Mouse (Mus musculus): ENCODE results near the gene Olfr308. TPM values are rescaled to one million over a fixed set of nuclear protein-coding genes. Genes with fewer than 3 reads are reported as not detected.
"Not testable (repeated sequence)": the region's sequence is repeated elsewhere in the genome, so short reads cannot be mapped to it uniquely, and the experiment has no call there.

The Olfr308 gene
- not detected in 2 replicates for polyA plus RNA-seq (2014; fragmentation: Nextera tagmentation; extraction: Ambion mirVana)

DNA sequence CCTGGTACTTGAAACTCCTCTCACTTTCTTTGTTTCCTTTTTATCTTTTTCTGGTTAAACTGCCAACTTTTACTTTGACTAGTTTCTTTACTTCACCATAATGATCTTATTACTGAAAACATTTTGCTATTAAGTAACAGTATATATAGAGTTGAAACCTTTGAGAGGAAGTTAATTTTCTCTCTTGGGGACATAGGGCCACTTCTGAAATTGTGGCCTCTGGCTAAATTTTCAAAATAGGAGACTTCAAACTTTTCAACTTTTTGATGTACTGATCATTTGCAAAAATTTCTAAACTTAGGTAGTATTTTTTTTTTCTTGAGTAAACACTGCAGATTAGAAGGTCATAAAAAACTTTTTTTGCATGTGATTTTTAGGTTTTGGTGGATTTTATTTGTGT is at the start of gene Olfr308:
Gene Olfr308, minus strand, starts transcription at position 101 of the 400 bp plus-strand sequence.
- Histone ChIP-seq H3K4me1 (ENCODE audit: control insufficient read depth, insufficient read depth, low read length) (no peaks in the 10 kb centered on the region), H3K9ac (replicated peaks; ENCODE audit: low read depth, low read length) (no peak within 1 kb of the TSS), H3K9me3 (ENCODE audit: control insufficient read depth, low read length) (no peaks in the 10 kb centered on the region), H3K4me2 (ENCODE audit: low read depth, low read length) (no peak within 1 kb of the TSS), H3K27ac (ENCODE audit: low read depth, low read length) (no peak within 1 kb of the TSS), H3K27me3 (ENCODE audit: control insufficient read depth, insufficient read depth, low read length) (no peaks in the 10 kb centered on the region), H3K36me3 (ENCODE audit: control insufficient read depth, insufficient read depth, low read length) (no peaks in the 10 kb centered on the region), H3K4me3 (ENCODE audit: low read depth, low read length) (no peak within 1 kb of the TSS)
- ATAC-seq (ENCODE audit: low read depth), result no peak

DNA sequence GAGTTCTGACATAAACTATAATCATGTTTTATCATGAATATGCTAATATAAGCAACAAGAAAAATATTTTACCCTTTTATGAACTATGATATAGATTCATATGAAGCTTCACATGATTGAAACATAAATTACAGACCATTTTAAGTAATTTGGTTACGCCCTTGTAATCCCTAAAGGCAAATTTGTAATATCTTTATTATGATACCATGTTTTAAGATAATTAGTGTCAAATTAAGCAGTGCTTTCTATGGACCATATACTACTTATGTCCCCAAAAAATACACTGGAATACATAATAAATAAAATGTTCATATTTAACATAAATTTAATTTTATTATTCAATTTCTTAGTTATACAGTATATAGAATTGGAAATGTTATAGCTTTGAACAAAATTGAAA is 41.4 kb upstream of the Olfr308 start, which contains the start of gene Olfr305:
Gene Olfr305, minus strand, starts transcription at position 101 of the 400 bp plus-strand sequence.
- no peak within 1 kb of the TSS for H3K27ac ChIP-seq (ENCODE audit: low read depth, low read length)
- H3K4me1 ChIP-seq (ENCODE audit: control insufficient read depth, insufficient read depth, low read length), result no peaks in the 10 kb centered on the region
- no peaks in the 10 kb centered on the region for H3K9me3 ChIP-seq (ENCODE audit: control insufficient read depth, low read length)
- no peak within 1 kb of the TSS for H3K4me2 ChIP-seq (ENCODE audit: low read depth, low read length)
- 79% methylated on average over 1 of the region's 1 CpGs for WGBS
- no peak within 1 kb of the TSS for H3K9ac ChIP-seq (replicated peaks; ENCODE audit: low read depth, low read length)
- H3K4me3 ChIP-seq (ENCODE audit: low read depth, low read length), result no peak within 1 kb of the TSS
- H3K36me3 ChIP-seq (ENCODE audit: control insufficient read depth, insufficient read depth, low read length), result no peaks in the 10 kb centered on the region
- no peak for ATAC-seq (ENCODE audit: low read depth)
- no peaks in the 10 kb centered on the region for H3K27me3 ChIP-seq (ENCODE audit: control insufficient read depth, insufficient read depth, low read length)

DNA sequence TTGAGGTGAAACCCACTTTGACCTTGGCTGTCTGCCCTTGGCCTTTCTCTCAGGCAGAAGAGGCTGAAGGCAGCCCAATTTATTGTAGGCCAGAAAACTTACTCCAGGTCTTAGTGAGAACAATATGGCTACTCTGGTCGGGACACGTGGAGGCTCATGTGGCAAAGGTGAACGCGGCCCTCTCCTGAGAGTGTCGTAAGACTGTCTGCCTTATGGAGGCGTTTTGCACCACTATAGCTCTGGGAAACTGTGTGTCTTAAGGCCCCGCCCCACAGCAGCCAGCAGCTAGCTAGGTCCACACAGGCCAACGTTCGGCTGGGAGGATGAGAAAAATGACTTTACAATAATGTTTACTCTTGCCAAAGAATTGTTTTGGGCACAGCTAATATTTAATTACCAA is 20.9 kb upstream of the Olfr308 start:
- H3K27ac ChIP-seq (ENCODE audit: low read depth, low read length); H3K4me3 ChIP-seq (ENCODE audit: low read depth, low read length); H3K4me2 ChIP-seq (ENCODE audit: low read depth, low read length); H3K36me3 ChIP-seq (ENCODE audit: control insufficient read depth, insufficient read depth, low read length); ATAC-seq (ENCODE audit: low read depth); H3K9me3 ChIP-seq (ENCODE audit: control insufficient read depth, low read length); H3K4me1 ChIP-seq (ENCODE audit: control insufficient read depth, insufficient read depth, low read length); H3K9ac ChIP-seq (replicated peaks; ENCODE audit: low read depth, low read length); H3K27me3 ChIP-seq (ENCODE audit: control insufficient read depth, insufficient read depth, low read length): not testable (repeated sequence)
- WGBS, result 90% methylated on average over 9 of the region's 9 CpGs

DNA sequence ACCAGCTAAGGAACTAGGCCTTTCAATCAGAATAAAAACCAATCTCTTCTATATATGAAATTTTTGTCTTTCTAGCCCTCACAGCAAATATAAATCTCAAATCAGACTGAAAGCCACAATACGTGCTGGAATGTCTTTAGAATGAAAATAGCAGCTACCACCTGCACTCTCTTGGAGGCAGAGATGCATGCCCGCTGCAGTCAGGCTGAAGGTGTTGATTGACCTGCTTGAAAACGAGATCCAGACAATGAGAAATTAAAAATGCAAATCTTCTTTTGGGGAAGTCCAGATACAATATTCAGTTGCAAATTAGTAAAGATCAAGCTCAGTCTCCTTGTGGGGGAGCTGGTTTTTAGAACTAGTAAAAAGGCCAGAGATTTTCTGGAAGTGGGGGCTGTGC is 18.8 kb upstream of the Olfr308 start:
- ATAC-seq (ENCODE audit: low read depth), result no peak
- Histone ChIP-seq H3K9ac (replicated peaks; ENCODE audit: low read depth, low read length) (no peak overlapping the region), H3K4me3 (ENCODE audit: low read depth, low read length) (no peak overlapping the region), H3K36me3 (ENCODE audit: control insufficient read depth, insufficient read depth, low read length) (no peaks in the 10 kb centered on the region), H3K9me3 (ENCODE audit: control insufficient read depth, low read length) (no peaks in the 10 kb centered on the region), H3K27me3 (ENCODE audit: control insufficient read depth, insufficient read depth, low read length) (no peaks in the 10 kb centered on the region), H3K4me1 (ENCODE audit: control insufficient read depth, insufficient read depth, low read length) (no peaks in the 10 kb centered on the region), H3K4me2 (ENCODE audit: low read depth, low read length) (no peak overlapping the region), H3K27ac (ENCODE audit: low read depth, low read length) (no peak overlapping the region)
- 79% methylated on average over 3 of the region's 3 CpGs for WGBS

DNA sequence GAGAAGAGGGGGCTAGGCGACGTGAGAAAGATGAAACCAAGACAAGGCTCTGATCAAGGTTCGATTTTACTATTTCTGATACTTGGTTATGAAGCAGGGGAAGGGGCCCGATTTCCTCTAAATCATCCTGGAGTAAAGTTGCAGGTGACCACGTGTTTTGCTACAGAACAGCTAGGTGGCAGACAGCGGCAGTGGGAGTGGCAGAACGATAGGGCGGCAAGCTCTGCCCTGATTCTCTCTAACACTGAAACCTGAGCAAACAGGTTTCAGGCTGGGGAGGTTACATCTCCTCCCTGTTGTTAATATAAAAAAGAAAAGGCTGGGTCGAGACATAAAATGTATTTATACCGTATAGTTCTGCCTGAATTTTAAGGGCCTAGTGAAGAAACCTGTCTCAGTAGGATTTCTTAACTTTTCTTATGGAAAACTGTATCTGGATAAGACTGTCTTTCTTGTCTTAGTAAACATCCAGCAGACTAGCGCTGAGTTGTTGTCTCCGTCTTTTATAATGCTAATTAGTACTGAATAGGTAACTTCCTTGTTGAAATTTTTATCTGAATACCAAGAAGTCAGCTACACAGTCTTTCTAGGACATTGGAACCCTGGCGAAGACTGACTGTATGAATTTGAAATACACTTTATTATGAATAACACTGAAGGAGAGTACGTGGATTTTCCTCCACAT is 17.6 kb upstream of the Olfr308 start:
- ATAC-seq (ENCODE audit: low read depth), result no peak
- Histone ChIP-seq H3K4me2 (ENCODE audit: low read depth, low read length) (no peak overlapping the region), H3K9ac (replicated peaks; ENCODE audit: low read depth, low read length) (no peak overlapping the region), H3K27me3 (ENCODE audit: control insufficient read depth, insufficient read depth, low read length) (no peaks in the 10 kb centered on the region), H3K4me1 (ENCODE audit: control insufficient read depth, insufficient read depth, low read length) (no peaks in the 10 kb centered on the region), H3K36me3 (ENCODE audit: control insufficient read depth, insufficient read depth, low read length) (no peaks in the 10 kb centered on the region), H3K9me3 (ENCODE audit: control insufficient read depth, low read length) (no peaks in the 10 kb centered on the region), H3K27ac (ENCODE audit: low read depth, low read length) (no peak overlapping the region), H3K4me3 (ENCODE audit: low read depth, low read length) (no peak overlapping the region)
- WGBS, result 79% methylated on average over 14 of the region's 14 CpGs

DNA sequence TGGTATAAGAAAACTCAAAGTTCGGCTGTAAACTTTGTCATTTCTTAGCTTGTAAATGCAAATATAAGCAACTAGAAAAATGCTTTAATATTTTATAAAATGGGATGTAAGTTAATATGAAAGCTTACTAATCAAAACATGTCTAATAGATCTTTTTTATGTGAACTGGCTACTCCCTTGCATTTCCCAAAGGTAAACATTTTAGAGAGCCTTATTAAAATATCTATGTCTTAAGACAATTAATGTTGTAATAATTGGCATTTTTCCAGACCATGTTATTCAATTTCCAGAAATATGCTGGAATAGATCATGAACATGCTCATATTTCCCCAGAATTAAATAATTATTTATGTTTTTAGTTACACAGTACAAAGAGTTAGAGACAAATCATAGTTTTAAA is 12.1 kb upstream of the Olfr308 start, which contains the start of gene Olfr307:
Gene Olfr307, minus strand, starts transcription at position 101 of the 400 bp plus-strand sequence.
- WGBS, result 80% methylated on average over 1 of the region's 1 CpGs
- no peak within 1 kb of the TSS for H3K4me3 ChIP-seq (ENCODE audit: low read depth, low read length)
- H3K9me3 ChIP-seq (ENCODE audit: control insufficient read depth, low read length), result no peaks in the 10 kb centered on the region

DNA sequence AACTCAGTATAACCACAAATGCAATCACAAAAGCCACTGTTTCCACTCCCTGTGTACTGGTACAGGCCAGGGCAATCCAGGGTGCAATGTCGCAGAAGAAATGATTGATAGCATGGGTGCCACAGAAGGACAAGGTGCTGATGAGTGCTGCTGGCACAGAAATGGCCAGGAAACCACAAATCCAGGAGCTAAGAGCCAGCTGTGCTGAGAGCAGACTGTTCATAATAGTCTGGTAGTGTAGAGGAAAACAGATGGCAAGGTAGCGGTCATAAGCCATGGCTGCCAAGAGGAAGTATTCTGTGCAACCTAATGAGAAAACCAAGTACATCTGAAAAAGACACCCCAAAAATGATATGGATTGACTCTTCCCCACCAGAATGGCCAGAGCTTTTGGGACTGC is 4.1 kb downstream of the Olfr308 start:
- H3K36me3 ChIP-seq (ENCODE audit: control insufficient read depth, insufficient read depth, low read length), result no peaks in the 10 kb centered on the region
- no peak for ATAC-seq (ENCODE audit: low read depth)
- WGBS, result 86% methylated on average over 2 of the region's 2 CpGs
- H3K4me1 ChIP-seq (ENCODE audit: control insufficient read depth, insufficient read depth, low read length), result no peaks in the 10 kb centered on the region
- no peaks in the 10 kb centered on the region for H3K9me3 ChIP-seq (ENCODE audit: control insufficient read depth, low read length)
- H3K27me3 ChIP-seq (ENCODE audit: control insufficient read depth, insufficient read depth, low read length), result no peaks in the 10 kb centered on the region
- no peak overlapping the region for H3K9ac ChIP-seq (replicated peaks; ENCODE audit: low read depth, low read length)
- no peak overlapping the region for H3K4me2 ChIP-seq (ENCODE audit: low read depth, low read length)
- no peak overlapping the region for H3K4me3 ChIP-seq (ENCODE audit: low read depth, low read length)
- no peak overlapping the region for H3K27ac ChIP-seq (ENCODE audit: low read depth, low read length)

More for the DNA sequence above, 12.1 kb upstream of the Olfr308 start, which contains the start of gene Olfr307:
- H3K9ac ChIP-seq (replicated peaks; ENCODE audit: low read depth, low read length), result no peak within 1 kb of the TSS
- no peaks in the 10 kb centered on the region for H3K36me3 ChIP-seq (ENCODE audit: control insufficient read depth, insufficient read depth, low read length)
- H3K27me3 ChIP-seq (ENCODE audit: control insufficient read depth, insufficient read depth, low read length), result no peaks in the 10 kb centered on the region
- no peak within 1 kb of the TSS for H3K4me2 ChIP-seq (ENCODE audit: low read depth, low read length)
- no peaks in the 10 kb centered on the region for H3K4me1 ChIP-seq (ENCODE audit: control insufficient read depth, insufficient read depth, low read length)
- no peak for ATAC-seq (ENCODE audit: low read depth)
- no peak within 1 kb of the TSS for H3K27ac ChIP-seq (ENCODE audit: low read depth, low read length)

DNA sequence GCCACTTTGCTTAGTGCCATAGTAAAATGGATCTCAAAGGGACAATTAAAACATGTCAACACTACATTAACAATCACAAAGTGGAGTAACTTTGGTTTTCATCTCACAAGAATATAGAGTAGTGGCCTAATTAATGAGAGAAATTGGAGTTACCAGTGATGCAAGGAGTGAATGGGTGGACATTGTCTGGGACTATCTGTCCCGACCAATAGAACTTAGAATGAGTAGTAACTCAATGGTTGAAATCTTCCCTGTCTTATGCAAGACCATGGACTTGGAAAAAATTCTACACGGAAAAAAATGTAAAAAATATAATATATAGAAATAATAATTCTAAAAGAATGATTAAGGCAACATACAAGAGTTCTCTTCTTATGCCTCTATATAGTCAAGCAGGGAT is 11.8 kb downstream of the Olfr308 start, which contains the start of gene Olfr309:
Gene Olfr309, minus strand, starts transcription at position 101 of the 400 bp plus-strand sequence.
- H3K4me1 ChIP-seq (ENCODE audit: control insufficient read depth, insufficient read depth, low read length), result no peaks in the 10 kb centered on the region
- no peak for ATAC-seq (ENCODE audit: low read depth)
- no peaks in the 10 kb centered on the region for H3K9me3 ChIP-seq (ENCODE audit: control insufficient read depth, low read length)
- no peak within 1 kb of the TSS for H3K4me2 ChIP-seq (ENCODE audit: low read depth, low read length)
- H3K4me3 ChIP-seq (ENCODE audit: low read depth, low read length), result no peak within 1 kb of the TSS
- no peak within 1 kb of the TSS for H3K9ac ChIP-seq (replicated peaks; ENCODE audit: low read depth, low read length)
- no peaks in the 10 kb centered on the region for H3K36me3 ChIP-seq (ENCODE audit: control insufficient read depth, insufficient read depth, low read length)
- H3K27me3 ChIP-seq (ENCODE audit: control insufficient read depth, insufficient read depth, low read length), result no peaks in the 10 kb centered on the region
- H3K27ac ChIP-seq (ENCODE audit: low read depth, low read length), result no peak within 1 kb of the TSS
- WGBS, result 70% methylated on average over 2 of the region's 2 CpGs

DNA sequence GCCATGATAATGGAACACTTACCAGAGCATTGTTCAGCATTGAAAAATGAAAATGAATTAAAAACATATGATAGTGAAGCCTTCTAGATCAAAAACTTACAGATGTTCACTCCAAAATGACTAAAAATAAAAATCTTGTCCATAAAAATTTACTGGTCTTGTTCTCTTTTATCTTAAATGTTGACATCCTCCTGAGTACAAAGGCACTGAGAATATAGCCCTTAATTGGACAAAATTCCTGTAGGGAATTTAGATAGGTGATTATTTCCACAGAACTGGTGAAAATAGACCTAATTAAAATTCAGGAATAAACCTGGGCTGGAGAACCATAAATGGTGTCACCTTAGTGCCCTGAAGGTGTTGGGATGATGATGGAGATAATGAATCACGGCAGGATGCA is 48.4 kb downstream of the Olfr308 start, which contains the start of gene Olfr310:
Gene Olfr310, minus strand, starts transcription at position 101 of the 400 bp plus-strand sequence.
- Histone ChIP-seq H3K36me3 (ENCODE audit: control insufficient read depth, insufficient read depth, low read length) (no peaks in the 10 kb centered on the region), H3K27me3 (ENCODE audit: control insufficient read depth, insufficient read depth, low read length) (no peaks in the 10 kb centered on the region), H3K4me3 (ENCODE audit: low read depth, low read length) (no peak within 1 kb of the TSS), H3K4me2 (ENCODE audit: low read depth, low read length) (no peak within 1 kb of the TSS), H3K27ac (ENCODE audit: low read depth, low read length) (no peak within 1 kb of the TSS), H3K9ac (replicated peaks; ENCODE audit: low read depth, low read length) (no peak within 1 kb of the TSS), H3K9me3 (ENCODE audit: control insufficient read depth, low read length) (no peaks in the 10 kb centered on the region), H3K4me1 (ENCODE audit: control insufficient read depth, insufficient read depth, low read length) (no peaks in the 10 kb centered on the region)
- no peak for ATAC-seq (ENCODE audit: low read depth)
- WGBS, result 68% methylated on average over 1 of the region's 1 CpGs

Data from neural tube, embryonic 14.5 days (tissue).